Mouse (Mus musculus) right cerebral cortex, postnatal 36 days (tissue): ENCODE measurements around the gene Gpi1.
"Not testable (repeated sequence)": the region's sequence is repeated elsewhere in the genome, so short reads cannot be mapped to it uniquely, and the experiment has no call there.

Experiments
- DNase-seq, 2 experiments: peaks; one replicate each; pipeline ENCODE4 v3.0.0; 2022; ENCODE audit warnings: low spot score in 2 of 2, mixed read lengths in 1 of 2

The Gpi1 gene

GRCm38 (mm10) chr7:34189376-34189989, 40.7 kb downstream of the Gpi1 start:
- no peak for DNase-seq

- DNase-seq, result no peak
Measured at GRCm38 (mm10) chr7:34183794-34184193, 46.3 kb downstream of the Gpi1 start.

- DNase-seq, result no peak
Measured at GRCm38 (mm10) chr7:34183356-34183755, 46.8 kb downstream of the Gpi1 start.

GRCm38 (mm10) chr7:34176241-34176640, 53.9 kb downstream of the Gpi1 start:
- DNase-seq, result not testable (repeated sequence)

- no peak for DNase-seq
Measured at GRCm38 (mm10) chr7:34172251-34172650, 57.9 kb downstream of the Gpi1 start.

- no peak for DNase-seq
Measured at GRCm38 (mm10) chr7:34169454-34169853, 60.7 kb downstream of the Gpi1 start, which contains the start of gene Uba2. Gene Uba2 (minus strand): TSS chr7:34169599.

- peak; percentile 88 for DNase-seq
Measured at GRCm38 (mm10) chr7:34168470-34169251, 61.5 kb downstream of the Gpi1 start.

GRCm38 (mm10) chr7:34167766-34168469, 62.2 kb downstream of the Gpi1 start:
- peak; percentile 16 to 27 for DNase-seq

- DNase-seq, result no peak
Measured at GRCm38 (mm10) chr7:34166850-34167249, 63.3 kb downstream of the Gpi1 start.

- no peak for DNase-seq
Measured at GRCm38 (mm10) chr7:34165999-34166398, 64.1 kb downstream of the Gpi1 start.

GRCm38 (mm10) chr7:34164671-34165070, 65.5 kb downstream of the Gpi1 start:
- no peak for DNase-seq

- no peak for DNase-seq
Measured at GRCm38 (mm10) chr7:34159167-34159566, 71.0 kb downstream of the Gpi1 start.

- no peak for DNase-seq
Measured at GRCm38 (mm10) chr7:34157994-34158393, 72.1 kb downstream of the Gpi1 start.
